Mouse (Mus musculus) heart, embryonic 14.5 days (tissue): ENCODE measurements around the gene Baat. TPM values are rescaled to one million over a fixed set of nuclear protein-coding genes. Genes with fewer than 3 reads are reported as not detected.
"Not testable (repeated sequence)": the region's sequence is repeated elsewhere in the genome, so short reads cannot be mapped to it uniquely, and the experiment has no call there.

Experiments
- ATAC-seq: fragments of 200-750 bp; cut with Nextera tagmentation; 2 replicates; pipeline ENCODE4 v1.8.0; 2017; ENCODE audit warnings: low read depth, moderate TSS enrichment; ENCODE audit not compliant: insufficient number of reproducible peaks, insufficient read depth, low FRiP score
- H3K27ac ChIP-seq, 2 experiments: fragments of 200-500 bp in 1 of 2; fragments of 300-500 bp in 1 of 2; sonication (generic) in 1 of 2; replicated peaks in 1 of 2; 2 replicates each; pipeline ENCODE4 v1.5.1; 2012 to 2014; ENCODE audit warnings: low read depth in 2 of 2, low read length in 2 of 2, control low read depth in 1 of 2, mild to moderate bottlenecking in 1 of 2, mixed read lengths in 1 of 2; ENCODE audit not compliant: control insufficient read depth in 1 of 2, insufficient read depth in 1 of 2
- H3K27me3 ChIP-seq: fragments of 300-500 bp; sonication (generic); 2 replicates; pipeline ENCODE4 v1.6.1; 2014; ENCODE audit warnings: mild to moderate bottlenecking, low read length, control low read depth; ENCODE audit not compliant: control insufficient read depth, insufficient read depth
- H3K36me3 ChIP-seq: fragments of 300-500 bp; sonication (generic); 2 replicates; pipeline ENCODE4 v1.6.1; 2014; ENCODE audit warnings: mild to moderate bottlenecking, control low read depth, low read length, mixed read lengths; ENCODE audit not compliant: control insufficient read depth, insufficient read depth
- H3K4me1 ChIP-seq, 2 experiments: fragments of 200-500 bp in 1 of 2; fragments of 300-500 bp in 1 of 2; sonication (generic) in 1 of 2; 2 replicates each; pipeline ENCODE4 v1.6.1; 2012 to 2014; ENCODE audit warnings: low read length in 2 of 2, control low read depth in 1 of 2, mixed read lengths in 1 of 2; ENCODE audit not compliant: control insufficient read depth in 2 of 2, insufficient read depth in 2 of 2
- H3K4me2 ChIP-seq: fragments of 300-500 bp; sonication (generic); 2 replicates; pipeline ENCODE4 v1.6.1; 2014; ENCODE audit warnings: mild to moderate bottlenecking, low read length
- H3K4me3 ChIP-seq, 2 experiments: fragments of 200-500 bp in 1 of 2; fragments of 300-500 bp in 1 of 2; sonication (generic) in 1 of 2; 2 replicates each; pipeline ENCODE4 v1.5.1; 2012 to 2014; ENCODE audit warnings: low read length in 2 of 2, mild to moderate bottlenecking in 2 of 2, control low read depth in 1 of 2, low read depth in 1 of 2, moderate library complexity in 1 of 2; ENCODE audit not compliant: control insufficient read depth in 1 of 2, insufficient read depth in 1 of 2
- H3K9ac ChIP-seq: fragments of 300-500 bp; sonication (generic); 2 replicates; pipeline ENCODE4 v1.6.1; 2014; ENCODE audit warnings: mild to moderate bottlenecking, low read length
- H3K9me3 ChIP-seq: fragments of 300-500 bp; sonication (generic); 2 replicates; pipeline ENCODE4 v1.6.1; 2016; ENCODE audit warnings: low read length, control low read depth; ENCODE audit not compliant: control insufficient read depth
- WGBS: fragments of 180-500 bp; shearing (Covaris S2); extraction: QIAGEN DNeasy Blood & Tissue Kit; methylation state at CpG from one replicate; pipeline ENCODE4 v1.1.7; 2014; 5-methylcytosine and 5-hydroxymethylcytosine counted together
- polyA plus RNA-seq: library from polyadenylated mRNA; unstranded; fragments of >200 nt; fragmentation: Nextera tagmentation; extraction: Ambion mirVana; gene quantifications from 2 replicates; pipeline ENCODE4 v1.2.1, GENCODE M21; 2014

Gene Baat
- polyA plus RNA-seq, 1 experiment from 2014 or later: 0.16 TPM

DNA sequence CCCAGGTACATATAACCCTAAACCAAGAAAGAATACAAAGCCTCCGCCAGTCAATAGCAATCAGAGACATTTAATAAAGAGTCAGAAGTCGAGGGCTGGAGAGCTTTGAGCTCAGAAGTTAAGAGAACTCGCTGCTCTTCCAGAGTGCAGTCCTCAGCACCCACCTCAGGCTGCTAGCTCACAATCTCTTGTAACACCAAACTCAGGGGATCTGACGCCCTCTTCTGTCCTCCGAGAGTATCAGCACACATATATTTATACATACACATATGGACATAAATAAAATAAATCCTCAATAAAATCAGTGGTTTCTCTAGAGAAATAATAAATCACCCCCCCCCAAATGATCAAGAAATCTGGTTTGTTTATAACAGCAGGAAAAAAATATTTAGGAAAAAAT, 13.1 kb upstream of the Baat start:
- Histone ChIP-seq H3K27ac (no peak overlapping the region), H3K9ac (no peak overlapping the region), H3K27me3 (no peaks in the 10 kb centered on the region), H3K9me3 (no peaks in the 10 kb centered on the region), H3K4me2 (peak overlapping the region; percentile 67; the same call in 1 of the 2 replicates), H3K4me3 (no peak overlapping the region; a peak in 1 of 4 replicates), H3K4me1 (peaks cover 2 to 13% of the 10 kb centered on the region in 2 experiments), H3K36me3 (peaks cover 19% of the 10 kb centered on the region)
- no peak for ATAC-seq
- WGBS: 78% methylated on average over 5 of the region's 5 CpGs

DNA sequence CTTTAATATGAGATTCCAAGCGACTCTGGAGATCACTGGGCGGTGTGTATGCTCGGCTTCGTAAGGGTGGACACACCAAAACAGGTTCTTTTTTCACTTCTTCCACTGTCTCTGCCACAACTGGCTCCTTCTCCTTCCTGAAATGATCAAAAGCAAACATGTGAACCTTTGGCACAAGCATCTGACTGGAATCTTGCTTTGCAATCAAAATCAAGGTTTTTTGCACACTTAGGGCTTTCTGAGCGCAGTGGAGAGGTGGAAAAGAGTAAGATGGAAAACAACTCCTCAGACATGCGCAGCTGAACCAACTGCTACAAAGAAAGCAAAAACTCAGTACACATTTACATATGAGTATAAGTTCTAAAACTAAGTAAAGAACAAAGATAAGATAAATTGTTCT, 8.1 kb upstream of the Baat start:
- WGBS: 96% methylated on average over 6 of the region's 6 CpGs
- Histone ChIP-seq H3K9me3 (no peaks in the 10 kb centered on the region), H3K36me3 (peaks cover 32% of the 10 kb centered on the region), H3K27me3 (no peaks in the 10 kb centered on the region), H3K9ac (no peak overlapping the region), H3K4me3 (no peak overlapping the region), H3K4me1 (peaks cover 0 to 2% of the 10 kb centered on the region in 2 experiments; a peak in 1 of 4 replicates), H3K27ac (no peak overlapping the region), H3K4me2 (no peak overlapping the region)
- no peak for ATAC-seq

- no peak overlapping the region for H3K9ac ChIP-seq
- no peak for ATAC-seq
- H3K4me3 ChIP-seq: no peak overlapping the region
- no peaks in the 10 kb centered on the region for H3K27me3 ChIP-seq
- H3K36me3 ChIP-seq: peaks cover 32% of the 10 kb centered on the region
- H3K4me1 ChIP-seq: no peaks in the 10 kb centered on the region
- H3K9me3 ChIP-seq: no peaks in the 10 kb centered on the region
- 94% methylated on average over 4 of the region's 4 CpGs for WGBS
- H3K4me2 ChIP-seq: no peak overlapping the region
- H3K27ac ChIP-seq: no peak overlapping the region
Observed at GRCm38 (mm10) chr4:49512636-49513035, 6.3 kb upstream of the Baat start.

- not testable (repeated sequence) for H3K27me3 ChIP-seq, H3K4me2 ChIP-seq, H3K27ac ChIP-seq, H3K9ac ChIP-seq, H3K4me3 ChIP-seq, ATAC-seq, H3K4me1 ChIP-seq, H3K9me3 ChIP-seq
- peaks cover 32% of the 10 kb centered on the region for H3K36me3 ChIP-seq
- 95% methylated on average over 1 of the region's 1 CpGs for whole genome bisulfite sequencing
Observed at GRCm38 (mm10) chr4:49510236-49510835, 4.0 kb upstream of the Baat start.

- H3K27ac ChIP-seq: no peak overlapping the region
- WGBS: 92% methylated on average over 2 of the region's 2 CpGs
Observed at GRCm38 (mm10) chr4:49509183-49509582, 2.8 kb upstream of the Baat start.

GRCm38 (mm10) chr4:49503563-49503962, 2.8 kb downstream of the Baat start:
- 78% methylated on average over 1 of the region's 1 CpGs for WGBS
- Histone ChIP-seq H3K9me3 (no peaks in the 10 kb centered on the region), H3K4me2 (no peak overlapping the region), H3K36me3 (no peaks in the 10 kb centered on the region), H3K4me3 (no peak overlapping the region), H3K27me3 (no peaks in the 10 kb centered on the region), H3K4me1 (no peaks in the 10 kb centered on the region), H3K9ac (no peak overlapping the region), H3K27ac (no peak overlapping the region)
- ATAC-seq: no peak

More at GRCm38 (mm10) chr4:49509183-49509582, 2.8 kb upstream of the Baat start:
- Histone ChIP-seq H3K27me3 (no peaks in the 10 kb centered on the region), H3K4me3 (no peak overlapping the region), H3K9ac (no peak overlapping the region), H3K36me3 (peaks cover 29% of the 10 kb centered on the region), H3K4me1 (no peaks in the 10 kb centered on the region), H3K9me3 (no peaks in the 10 kb centered on the region), H3K4me2 (no peak overlapping the region)
- no peak for ATAC-seq

DNA sequence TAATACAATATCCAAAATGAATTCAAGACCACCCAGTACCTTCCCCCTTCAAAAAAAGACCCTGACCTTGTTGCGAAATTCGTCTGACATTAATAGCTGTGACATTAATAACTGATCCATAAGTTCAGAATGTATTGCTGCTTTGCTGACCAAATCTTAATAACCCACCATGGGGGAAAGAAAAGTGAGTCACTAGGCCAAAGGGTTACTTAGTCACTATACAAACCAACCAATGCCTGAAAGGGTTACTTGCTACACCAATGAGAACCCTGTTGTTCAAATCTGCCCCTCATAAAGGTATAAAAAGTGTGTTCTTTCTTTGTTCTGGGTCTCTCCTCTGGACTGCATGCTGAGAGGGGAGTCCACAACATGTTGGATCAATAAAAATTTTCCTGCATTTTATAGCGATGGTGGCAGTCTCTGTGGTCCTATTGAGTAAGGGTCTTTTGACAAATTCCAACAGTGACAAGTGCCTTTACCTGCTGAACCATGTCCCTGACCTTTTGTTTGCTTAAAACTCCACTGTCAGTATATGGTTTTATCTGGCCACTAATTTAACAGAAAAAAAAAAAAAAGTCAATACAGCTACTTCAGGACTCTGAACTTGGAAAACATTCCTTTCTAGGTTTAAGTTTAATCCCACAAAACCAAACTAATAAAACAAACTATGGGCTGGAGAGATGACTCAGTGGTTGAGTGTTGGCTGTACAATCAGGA, 20.3 kb downstream of the Baat start:
- H3K9ac ChIP-seq, H3K4me3 ChIP-seq, H3K4me2 ChIP-seq, H3K27ac ChIP-seq, H3K4me1 ChIP-seq, H3K36me3 ChIP-seq, ATAC-seq, H3K9me3 ChIP-seq, H3K27me3 ChIP-seq: not testable (repeated sequence)
- 65% methylated on average over 3 of the region's 3 CpGs for WGBS
